Mouse (Mus musculus): ENCODE measurements around the gene 4930583I09Rik.

Gene 4930583I09Rik

DNA sequence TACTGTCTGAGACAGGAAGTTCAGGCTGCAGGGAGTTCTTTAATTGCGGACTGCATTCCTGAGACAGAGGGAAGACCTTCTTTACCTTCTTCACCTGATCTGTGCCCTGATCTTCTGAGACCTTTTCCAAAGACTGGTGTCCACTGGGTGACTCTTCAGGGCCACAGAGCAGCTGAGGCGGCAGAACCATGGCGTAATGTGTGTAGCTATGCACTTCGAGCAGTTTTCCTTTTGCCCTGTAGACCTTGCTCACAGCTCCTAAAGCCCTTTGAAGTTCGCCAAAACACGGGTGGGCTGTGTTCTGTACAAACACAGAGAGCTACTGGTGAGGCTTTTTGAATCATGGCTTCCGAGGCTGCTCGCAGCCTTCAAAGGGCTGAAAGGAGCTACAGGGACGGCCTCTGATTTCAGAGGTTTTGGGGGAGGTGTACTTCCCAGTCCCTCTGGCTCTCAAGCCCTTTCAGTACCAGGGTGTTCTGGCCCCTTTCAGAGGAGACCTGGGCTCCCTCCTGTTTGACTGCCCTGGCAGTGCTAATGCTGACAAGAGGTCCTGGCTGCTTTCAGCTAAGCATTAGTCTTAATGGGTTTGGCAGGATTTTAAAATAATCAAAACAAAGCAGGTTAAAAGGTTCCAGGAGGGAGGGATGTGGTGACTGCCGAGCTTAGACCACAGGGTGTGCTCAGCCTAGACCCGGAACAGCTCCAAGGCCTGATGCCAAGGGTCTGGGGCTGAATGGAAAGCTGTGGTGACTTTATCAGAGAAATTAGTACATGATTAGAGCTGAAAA is 33.5 kb downstream of the 4930583I09Rik start:
- ATAC-seq (ENCODE audit: low TSS enrichment), result no peak

DNA sequence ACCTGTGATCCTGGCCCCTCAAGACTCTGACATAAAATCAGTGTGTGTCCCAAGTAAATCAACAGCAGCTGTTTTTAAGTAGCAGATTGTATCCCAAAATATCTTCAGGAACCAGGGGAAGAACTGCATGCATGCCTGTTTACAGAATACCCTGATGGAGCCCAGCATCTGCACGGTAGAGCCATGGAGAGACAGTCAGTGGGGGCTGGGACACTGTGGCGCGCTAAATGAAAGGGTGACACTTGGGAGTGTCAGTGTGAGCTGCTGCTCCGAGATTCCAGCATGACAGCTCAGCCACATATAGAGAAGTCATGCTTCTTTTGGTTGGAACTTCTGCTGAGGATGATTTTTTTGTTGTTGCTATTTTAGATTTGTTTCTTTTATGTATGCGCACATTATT is 43.2 kb downstream of the 4930583I09Rik start:
- ATAC-seq (ENCODE audit: low TSS enrichment), result no peak

DNA sequence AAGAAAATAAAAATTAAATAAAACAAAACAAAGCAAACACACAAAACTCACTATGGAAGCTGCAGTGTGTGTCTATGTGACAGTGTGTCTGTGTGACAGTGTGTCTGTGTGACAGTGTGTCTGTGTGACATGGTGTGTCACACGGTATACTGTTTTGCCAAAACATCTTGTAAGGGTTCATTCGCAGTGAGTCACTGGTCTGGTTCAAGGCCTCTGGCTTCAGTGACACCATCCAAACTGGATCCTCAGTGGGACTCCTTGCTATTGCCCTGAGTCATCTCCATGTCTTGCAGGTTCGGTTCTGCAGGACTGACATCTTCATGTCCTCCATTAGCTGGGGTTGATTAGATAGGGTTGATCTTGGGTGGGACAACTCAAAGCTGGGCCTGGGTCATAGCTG is 43.8 kb downstream of the 4930583I09Rik start:
- no peak for ATAC-seq (ENCODE audit: low TSS enrichment)

DNA sequence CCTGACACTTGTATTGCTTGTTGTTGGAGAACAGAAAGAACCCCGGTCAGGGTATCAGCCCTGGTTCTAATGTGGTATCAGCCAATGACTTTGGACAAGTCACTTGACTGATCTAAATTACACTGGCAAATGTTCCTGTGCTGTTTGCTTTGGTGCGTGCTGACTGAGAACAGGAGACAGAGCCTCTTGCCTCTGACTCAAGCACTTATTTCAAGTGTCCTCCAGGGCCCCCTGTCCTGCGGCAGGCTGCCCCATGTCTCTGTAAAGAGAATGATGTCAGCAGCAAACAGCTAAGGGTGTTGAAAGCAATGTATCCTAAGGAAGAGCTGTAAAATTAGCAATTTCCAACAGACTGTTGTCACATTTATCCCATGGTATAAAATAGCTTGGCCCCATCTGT is 46.7 kb downstream of the 4930583I09Rik start:
- no peak for ATAC-seq (ENCODE audit: low TSS enrichment)

DNA sequence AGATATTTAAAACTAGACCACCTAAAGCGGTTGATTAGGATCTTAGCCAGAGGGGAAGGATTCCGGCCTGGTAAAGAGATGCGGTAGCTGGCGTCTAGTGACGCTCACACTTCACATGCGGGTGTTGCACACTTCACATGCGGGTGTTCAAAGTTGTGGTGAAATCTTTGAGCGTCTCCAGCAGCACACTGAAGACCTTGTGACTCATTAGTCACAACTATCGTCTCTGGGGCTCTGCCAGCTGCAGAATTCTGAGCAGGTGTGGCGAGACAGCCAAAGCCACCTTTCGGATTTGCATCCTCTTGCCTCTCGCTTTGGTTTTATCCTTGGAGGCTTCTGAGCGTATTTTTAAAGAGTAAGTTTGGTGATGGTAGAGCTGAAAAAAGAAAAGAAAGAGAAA is 47.6 kb downstream of the 4930583I09Rik start:
- ATAC-seq (ENCODE audit: low TSS enrichment), result no peak

DNA sequence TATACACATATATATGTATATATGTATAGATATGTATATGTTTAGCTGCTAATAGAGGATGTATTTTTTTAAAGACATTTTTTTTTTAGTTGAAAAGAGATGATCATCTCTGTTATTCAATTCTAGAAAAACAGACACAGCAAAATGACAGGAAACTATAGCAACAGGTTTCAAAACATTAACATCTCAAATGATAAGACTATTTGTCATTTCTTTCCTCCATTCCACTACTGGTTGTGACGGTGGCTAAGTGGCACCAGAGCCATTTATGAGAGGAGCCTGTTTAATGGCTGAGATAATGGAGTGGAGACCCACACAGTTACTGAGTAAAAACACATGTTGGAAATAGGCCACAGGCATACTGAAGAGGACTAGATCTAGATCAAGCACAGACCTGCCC is 49.9 kb downstream of the 4930583I09Rik start:
- no peak for ATAC-seq (ENCODE audit: low TSS enrichment)
